Mouse (Mus musculus) liver, embryonic 14.5 days (tissue): Measurements from ENCODE around the gene Utrn.

Source experiments
- CTCF ChIP-seq: IDR thresholded peaks from 2 replicates; pipeline ENCODE4 v1.5.1; 2016; ENCODE audit warnings: antibody characterized with exemption, low read depth, control low read depth
- EP300 ChIP-seq: IDR thresholded peaks from 2 replicates; pipeline ENCODE4 v1.6.1; 2016; ENCODE audit warnings: antibody characterized with exemption, low read depth

DNA sequence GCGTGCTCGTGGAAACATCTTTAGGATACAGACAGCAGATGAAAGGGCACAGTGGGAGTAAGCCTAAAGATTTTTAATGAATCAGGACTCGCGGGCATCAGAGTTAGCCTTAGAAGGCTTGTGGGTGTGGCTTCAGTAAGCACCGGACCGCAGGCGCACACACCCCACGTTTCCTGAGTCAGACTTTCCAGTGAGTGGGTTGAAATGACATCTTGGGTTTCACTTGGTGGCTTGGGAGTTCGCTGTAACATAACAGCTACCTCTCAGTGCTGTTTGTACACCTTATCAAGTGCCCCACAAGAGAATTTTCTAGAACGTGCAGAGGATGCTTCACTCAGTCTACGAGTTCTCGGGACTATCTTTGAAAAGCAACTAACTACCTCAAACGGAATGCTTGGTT is 19.2 kb upstream of the Utrn start:
- TF ChIP-seq CTCF (no peak), EP300 (no peak)
